Mouse (Mus musculus): ENCODE measurements around the gene Fam43b.

Gene Fam43b

GRCm38 (mm10) chr4:138353438-138354171 lies 42.7 kb downstream of the Fam43b start:
- DNase-seq (ENCODE audit: low read depth, low spot score) = no peak

DNA sequence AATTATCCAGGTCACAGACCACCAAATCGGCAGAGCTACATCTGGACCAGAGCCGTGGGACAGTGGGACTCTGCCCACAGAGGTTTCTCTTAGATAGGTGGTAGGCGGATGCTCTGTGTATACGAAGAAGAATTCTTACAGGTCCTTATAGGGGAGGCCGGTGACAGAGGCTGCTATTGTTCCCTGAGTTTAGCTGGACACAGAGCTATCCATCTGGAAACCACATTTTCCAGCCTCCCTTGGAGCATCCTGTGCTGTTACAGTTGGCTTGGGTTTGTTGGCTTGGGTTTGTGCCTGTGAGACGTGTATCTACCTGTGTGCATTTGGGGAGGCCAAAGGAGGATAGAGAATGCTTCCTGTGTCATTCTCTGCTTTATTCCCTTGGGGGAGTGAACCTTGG lies 43.6 kb downstream of the Fam43b start:
- no peak for DNase-seq (ENCODE audit: low read depth, low spot score)

- no peak for DNase-seq (ENCODE audit: low read depth, low spot score)
Measured at GRCm38 (mm10) chr4:138351821-138352220, 44.5 kb downstream of the Fam43b start.

DNA sequence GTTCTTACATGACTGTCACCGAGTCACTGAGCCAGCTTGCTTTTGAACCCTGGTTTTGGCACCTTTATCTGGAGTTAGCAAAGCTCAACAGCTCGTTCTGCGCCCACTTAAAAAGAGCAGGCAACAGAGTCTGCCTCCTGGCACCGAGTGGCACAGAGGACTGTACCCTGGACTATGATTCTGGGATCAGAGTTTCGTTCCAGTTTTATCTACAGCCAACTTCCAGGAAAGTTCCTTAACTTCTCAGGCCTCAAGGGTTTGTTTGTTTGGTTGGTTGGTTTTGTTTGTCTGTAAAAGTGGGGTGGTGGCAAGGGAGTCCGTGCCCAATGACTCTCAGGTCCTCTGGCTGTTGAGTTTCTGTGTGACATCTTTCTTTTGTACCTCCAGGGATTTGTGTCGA lies 47.6 kb downstream of the Fam43b start:
- no peak for DNase-seq (ENCODE audit: low read depth, low spot score)

DNA sequence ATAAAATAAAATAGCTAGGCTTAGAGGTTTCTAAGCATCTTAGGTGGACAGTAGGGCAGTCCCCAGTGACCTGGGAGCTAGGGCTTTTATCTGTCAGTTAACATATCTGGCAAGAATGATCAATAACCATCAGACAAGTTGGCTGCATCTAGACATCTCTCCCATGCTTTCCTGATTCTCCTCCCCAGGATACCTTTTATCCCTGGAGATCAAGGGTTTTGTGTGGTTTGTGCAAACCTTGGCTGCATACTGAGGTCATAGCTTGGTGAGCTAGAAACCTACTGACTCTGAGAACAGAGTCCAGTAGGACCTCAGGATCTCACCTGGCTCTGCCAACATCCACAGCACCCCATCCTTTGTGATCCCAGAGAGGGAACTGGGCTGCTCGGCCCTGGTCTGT lies 49.0 kb downstream of the Fam43b start:
- DNase-seq (ENCODE audit: low read depth, low spot score) = no peak

DNA sequence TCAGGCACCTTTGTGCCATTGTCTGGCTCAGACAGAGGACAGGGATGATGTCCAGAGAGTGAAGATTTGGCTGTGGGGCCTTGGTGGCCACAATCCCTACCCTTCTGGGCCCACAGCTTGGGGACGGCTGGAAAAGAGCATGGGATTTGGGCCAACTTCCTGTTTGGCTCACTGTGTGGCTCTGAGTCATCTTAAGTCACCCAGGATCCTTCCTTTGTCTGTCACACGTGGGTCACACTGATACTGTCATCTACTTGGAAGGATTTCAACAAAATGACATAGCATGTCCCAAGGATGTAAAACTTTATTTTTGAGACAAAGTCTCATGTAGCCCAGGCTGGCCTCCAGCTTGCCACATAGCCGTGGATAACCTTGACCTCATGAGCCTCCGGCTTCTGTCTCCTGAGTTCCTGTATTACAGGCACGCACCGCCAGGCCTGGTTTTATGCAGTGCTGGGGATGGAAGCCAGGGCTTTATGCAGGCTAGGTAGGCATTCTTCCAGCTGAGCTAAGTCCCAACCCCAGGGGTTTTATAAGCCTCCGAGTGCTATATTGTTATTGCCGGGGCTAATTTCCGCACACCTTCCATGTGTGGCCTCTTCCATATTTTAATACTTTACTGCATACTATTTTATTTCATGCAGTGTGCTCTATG lies 51.3 kb downstream of the Fam43b start:
- DNase-seq (ENCODE audit: low read depth, low spot score) = no peak
